Mouse (Mus musculus): ENCODE measurements around the gene Cnot9. TPM values are rescaled to one million over a fixed set of nuclear protein-coding genes. Genes with fewer than 3 reads are reported as not detected.
"Not testable (repeated sequence)": the region's sequence is repeated elsewhere in the genome, so short reads cannot be mapped to it uniquely, and the experiment has no call there.

Cnot9 gene
- 71.9 and 72.3 TPM in 2 replicates for polyA plus RNA-seq (2015; fragmentation: Nextera tagmentation; extraction: Ambion mirVana)

DNA sequence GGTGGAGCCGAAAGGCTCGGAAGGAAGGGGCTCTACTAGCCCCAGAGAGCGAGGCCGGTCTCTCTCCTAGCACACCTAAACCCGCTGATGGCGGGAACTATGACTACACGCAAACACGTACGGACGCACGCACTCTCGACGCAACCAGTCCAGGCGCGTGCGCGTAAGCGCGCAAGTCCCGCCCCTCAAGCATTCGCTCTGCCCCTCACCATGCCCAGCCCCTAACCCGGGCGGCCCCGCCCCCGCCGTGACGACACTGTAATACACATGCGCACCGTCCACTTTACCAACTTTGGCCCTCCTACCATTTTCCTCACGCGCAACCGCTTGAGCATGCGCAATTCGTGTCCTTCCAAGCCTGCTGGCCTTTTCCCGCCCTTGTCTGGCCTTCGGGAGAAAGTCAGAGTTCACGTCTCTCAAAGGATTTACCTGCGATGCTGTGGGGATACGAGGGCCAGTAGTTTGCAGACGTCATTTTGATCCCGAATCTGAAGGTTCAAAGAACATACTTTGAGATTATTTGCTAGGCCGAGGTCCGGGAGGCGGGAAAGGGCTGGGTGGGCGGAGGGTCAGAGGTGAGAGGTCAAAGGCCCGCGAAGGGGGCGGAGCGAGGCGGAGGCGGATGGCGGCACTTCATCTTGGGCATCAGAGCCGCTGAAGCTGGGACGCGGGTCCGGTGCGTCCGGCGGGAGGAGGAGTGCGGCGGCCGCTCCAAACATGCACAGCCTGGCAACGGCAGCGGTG is at the start of gene Cnot9:
Gene Cnot9, plus strand, starts transcription at position 338 of the 744 bp plus-strand sequence.
- peak within 1 kb of the TSS; percentile 96 for H3K4me3 ChIP-seq (replicated peaks)
- H3K36me3 ChIP-seq, result peaks cover 11% of the 10 kb centered on the region
- peak within 1 kb of the TSS; percentile 98 for H3K27ac ChIP-seq
- H3K4me1 ChIP-seq, result peaks cover 32% of the 10 kb centered on the region
- ATAC-seq (replicated peaks; ENCODE audit: low FRiP score), result peak; percentile 99
- H3K9ac ChIP-seq, result peak within 1 kb of the TSS; percentile 93
- H3K9me3 ChIP-seq (replicated peaks), result no peaks in the 10 kb centered on the region
- WGBS, result under 1% methylated on average over 63 of the region's 64 CpGs
- peak within 1 kb of the TSS; percentile 79 for H3K4me2 ChIP-seq
- H3K27me3 ChIP-seq, result no peaks in the 10 kb centered on the region

DNA sequence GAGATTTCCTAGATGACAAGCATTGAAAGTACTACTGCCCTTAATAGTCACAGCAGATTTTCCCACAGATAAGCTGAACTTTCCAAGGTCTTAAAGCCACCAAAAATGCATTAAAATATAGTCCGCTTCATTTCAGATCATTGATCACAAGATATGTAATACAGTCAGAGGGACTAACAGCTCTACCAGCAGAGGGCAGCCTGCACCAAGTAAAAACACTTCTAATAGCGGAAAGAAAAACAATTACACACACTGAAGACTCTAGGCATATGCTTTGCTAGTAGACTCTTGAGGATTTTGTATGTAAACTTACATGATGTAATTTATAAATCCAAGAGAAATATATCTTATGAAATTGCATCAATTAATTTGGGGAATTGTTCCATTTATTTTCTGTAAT is 45.6 kb upstream of the Cnot9 start:
- no peaks in the 10 kb centered on the region for H3K4me1 ChIP-seq
- no peak overlapping the region for H3K4me2 ChIP-seq
- no peak overlapping the region for H3K27ac ChIP-seq
- H3K36me3 ChIP-seq, result peaks cover 69% of the 10 kb centered on the region
- no peak overlapping the region for H3K4me3 ChIP-seq (replicated peaks)
- 70% methylated on average over 2 of the region's 2 CpGs for WGBS
- H3K9ac ChIP-seq, result no peak overlapping the region
- no peaks in the 10 kb centered on the region for H3K9me3 ChIP-seq (replicated peaks)
- no peaks in the 10 kb centered on the region for H3K27me3 ChIP-seq
- no peak for ATAC-seq (replicated peaks; ENCODE audit: low FRiP score)

DNA sequence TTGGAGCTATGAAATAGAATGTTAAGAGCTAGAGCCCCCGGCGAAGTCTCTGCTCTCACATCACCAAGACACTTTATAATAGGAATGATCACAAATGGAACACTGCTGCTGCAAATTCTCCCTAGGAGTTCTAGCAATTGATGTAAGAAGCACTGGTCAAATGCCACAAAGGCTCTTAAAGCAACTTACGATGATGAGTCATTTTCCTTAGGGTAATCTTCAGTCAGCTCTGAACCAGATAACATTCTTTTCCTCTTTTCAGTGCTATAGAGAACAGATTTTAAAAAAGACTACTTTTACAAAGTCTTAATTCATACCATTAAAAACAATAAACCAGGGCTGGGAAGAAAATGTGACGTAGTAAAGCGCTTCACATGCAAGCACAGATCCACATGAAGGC is 20.1 kb upstream of the Cnot9 start:
- Histone ChIP-seq H3K36me3 (peaks cover 88% of the 10 kb centered on the region), H3K27ac (no peak overlapping the region), H3K9me3 (replicated peaks) (no peaks in the 10 kb centered on the region), H3K9ac (no peak overlapping the region), H3K27me3 (no peaks in the 10 kb centered on the region), H3K4me2 (no peak overlapping the region), H3K4me3 (replicated peaks) (no peak overlapping the region), H3K4me1 (no peaks in the 10 kb centered on the region)
- 95% methylated on average over 5 of the region's 5 CpGs for WGBS
- ATAC-seq (replicated peaks; ENCODE audit: low FRiP score), result no peak

DNA sequence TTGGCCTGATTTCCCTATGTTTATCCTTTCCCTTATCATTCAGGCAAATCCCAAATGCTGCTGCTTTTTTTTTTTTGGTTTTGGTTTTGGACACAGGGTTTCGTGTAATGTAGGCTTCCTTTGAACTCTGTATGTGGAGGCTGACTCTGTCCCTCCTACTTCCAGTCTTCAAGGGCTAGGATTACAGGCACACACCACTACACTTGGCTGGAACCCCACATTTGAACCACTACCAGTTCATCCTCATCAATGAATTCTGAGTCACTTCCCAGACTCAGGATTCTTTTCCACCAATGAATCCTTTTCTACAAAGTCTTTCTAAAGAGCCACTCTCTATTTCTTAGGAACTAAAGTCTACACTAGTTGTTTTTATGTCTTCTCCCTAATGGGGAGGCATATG is 4.8 kb upstream of the Cnot9 start:
- 55% methylated on average over 1 of the region's 1 CpGs for WGBS
- H3K4me3 ChIP-seq (replicated peaks), result no peak overlapping the region

DNA sequence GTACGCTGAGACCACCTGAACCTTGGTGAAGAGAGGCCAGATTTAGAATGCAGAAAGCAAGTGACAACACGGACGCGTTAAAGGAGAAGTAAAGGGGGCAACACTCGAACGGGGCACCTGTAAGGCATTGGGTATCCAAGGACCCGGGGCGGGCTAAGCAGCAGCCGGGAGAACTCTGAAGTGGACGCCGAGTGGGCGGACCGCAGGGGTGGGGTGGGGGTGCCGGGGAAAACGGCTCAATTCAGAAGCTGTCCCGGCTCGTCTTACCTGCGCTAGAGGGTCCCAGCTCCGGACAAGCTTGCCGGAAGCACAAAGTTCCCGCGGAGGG is 501 bp upstream of the Cnot9 start:
- peak overlapping the region; percentile 81 for H3K27ac ChIP-seq
- peaks cover 11% of the 10 kb centered on the region for H3K36me3 ChIP-seq
- no peak for ATAC-seq (replicated peaks; ENCODE audit: low FRiP score)
- peak overlapping the region; percentile 84 for H3K9ac ChIP-seq
- under 1% methylated on average over 22 of the region's 22 CpGs for WGBS
- no peaks in the 10 kb centered on the region for H3K27me3 ChIP-seq
- peak overlapping the region; percentile 79 for H3K4me2 ChIP-seq
- H3K4me1 ChIP-seq, result peaks cover 32% of the 10 kb centered on the region
- H3K9me3 ChIP-seq (replicated peaks), result no peaks in the 10 kb centered on the region
- peak overlapping the region; percentile 96 for H3K4me3 ChIP-seq (replicated peaks)

More for the DNA sequence above, 4.8 kb upstream of the Cnot9 start:
- no peak overlapping the region for H3K9ac ChIP-seq
- H3K27ac ChIP-seq, result no peak overlapping the region
- H3K4me2 ChIP-seq, result no peak overlapping the region
- no peaks in the 10 kb centered on the region for H3K27me3 ChIP-seq
- no peaks in the 10 kb centered on the region for H3K9me3 ChIP-seq (replicated peaks)
- no peak for ATAC-seq (replicated peaks; ENCODE audit: low FRiP score)
- peaks cover 18% of the 10 kb centered on the region for H3K36me3 ChIP-seq
- peaks cover 7% of the 10 kb centered on the region for H3K4me1 ChIP-seq

DNA sequence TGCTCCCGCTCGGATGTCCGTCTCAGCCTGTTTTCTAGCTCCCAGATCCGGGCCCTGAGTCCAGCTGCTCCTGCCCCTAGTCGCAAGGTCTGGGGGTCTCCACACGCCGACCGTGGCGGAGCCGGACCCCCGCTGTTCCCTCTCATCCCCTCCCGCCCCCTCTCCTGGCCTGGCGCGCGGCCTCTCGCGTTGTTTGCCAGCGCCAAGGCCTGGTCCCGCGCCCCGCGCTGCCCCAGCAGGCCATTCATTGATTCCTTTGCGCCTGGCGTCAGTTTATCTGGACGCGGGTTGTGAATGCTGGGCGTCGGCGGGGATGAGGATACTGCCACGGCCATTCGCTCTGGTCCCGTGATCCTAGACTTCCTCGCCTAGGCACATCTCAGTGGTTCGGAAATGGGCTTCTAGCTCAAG is 618 bp downstream of the Cnot9 start:
- Histone ChIP-seq H3K4me3 (replicated peaks) (peak overlapping the region; percentile 96), H3K27me3 (no peaks in the 10 kb centered on the region), H3K27ac (peak overlapping the region; percentile 98), H3K4me1 (peaks cover 32% of the 10 kb centered on the region), H3K36me3 (peaks cover 11% of the 10 kb centered on the region), H3K4me2 (peak overlapping the region; percentile 75), H3K9ac (peak overlapping the region; percentile 93), H3K9me3 (replicated peaks) (no peaks in the 10 kb centered on the region)
- WGBS, result under 1% methylated on average over 34 of the region's 34 CpGs
- ATAC-seq (replicated peaks; ENCODE audit: low FRiP score), result no peak; the same call in none of the 2 replicates

DNA sequence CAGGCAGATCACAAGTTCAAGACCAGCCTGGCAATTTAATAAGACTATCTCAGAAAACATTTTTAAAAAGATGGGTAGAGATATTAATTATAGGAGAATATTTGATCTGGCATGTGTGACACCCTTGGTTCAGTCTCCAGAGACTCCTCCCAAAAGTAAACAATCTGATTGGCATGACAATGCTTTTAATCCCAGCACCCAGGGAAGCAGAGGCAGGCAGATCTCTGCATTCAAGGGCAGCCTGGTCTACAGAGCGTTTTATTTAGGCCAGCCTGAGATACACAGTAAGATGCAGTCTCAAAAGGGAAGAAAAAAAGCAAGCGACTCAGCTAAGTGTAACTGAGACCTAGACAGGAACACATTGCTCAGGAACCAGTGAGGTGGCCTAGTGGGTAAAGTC is 1.9 kb downstream of the Cnot9 start:
- Histone ChIP-seq H3K27ac (no peak overlapping the region), H3K9me3 (replicated peaks) (no peaks in the 10 kb centered on the region), H3K27me3 (no peaks in the 10 kb centered on the region), H3K4me2 (peak overlapping the region; percentile 75), H3K36me3 (peaks cover 17% of the 10 kb centered on the region), H3K4me1 (peaks cover 32% of the 10 kb centered on the region), H3K4me3 (replicated peaks) (peak overlapping the region; percentile 96), H3K9ac (0 out of 2 replicates have a peak overlapping the region, but pooled peaks have one; percentile 93)
- 98% methylated on average over 2 of the region's 2 CpGs for WGBS
- ATAC-seq (replicated peaks; ENCODE audit: low FRiP score), result no peak

DNA sequence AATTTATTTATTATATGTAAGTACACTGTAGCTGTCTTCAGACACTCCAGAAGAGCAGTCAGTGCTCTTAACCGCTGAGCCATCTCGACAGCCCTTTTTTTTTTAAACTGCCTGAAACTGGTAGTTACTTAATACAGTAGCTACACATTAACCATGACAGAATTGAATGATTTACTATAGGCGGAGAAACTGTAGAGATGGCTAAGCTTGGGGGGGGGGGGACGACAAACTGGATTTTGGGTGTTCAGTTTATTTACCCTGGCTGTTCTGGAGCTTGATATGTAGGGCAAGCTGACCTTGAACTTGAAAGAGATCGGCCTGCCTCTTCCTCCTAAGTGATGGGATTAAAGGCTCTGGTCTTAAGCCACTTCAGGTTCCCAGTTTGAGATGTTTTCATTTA is 5.4 kb downstream of the Cnot9 start:
- Histone ChIP-seq H3K9me3 (replicated peaks) (no peaks in the 10 kb centered on the region), H3K9ac (no peak overlapping the region), H3K27me3 (no peaks in the 10 kb centered on the region), H3K4me1 (peaks cover 25% of the 10 kb centered on the region), H3K4me3 (replicated peaks) (no peak overlapping the region), H3K4me2 (no peak overlapping the region), H3K27ac (no peak overlapping the region), H3K36me3 (peaks cover 42% of the 10 kb centered on the region)
- WGBS, result 90% methylated on average over 5 of the region's 5 CpGs
- ATAC-seq (replicated peaks; ENCODE audit: low FRiP score), result no peak

DNA sequence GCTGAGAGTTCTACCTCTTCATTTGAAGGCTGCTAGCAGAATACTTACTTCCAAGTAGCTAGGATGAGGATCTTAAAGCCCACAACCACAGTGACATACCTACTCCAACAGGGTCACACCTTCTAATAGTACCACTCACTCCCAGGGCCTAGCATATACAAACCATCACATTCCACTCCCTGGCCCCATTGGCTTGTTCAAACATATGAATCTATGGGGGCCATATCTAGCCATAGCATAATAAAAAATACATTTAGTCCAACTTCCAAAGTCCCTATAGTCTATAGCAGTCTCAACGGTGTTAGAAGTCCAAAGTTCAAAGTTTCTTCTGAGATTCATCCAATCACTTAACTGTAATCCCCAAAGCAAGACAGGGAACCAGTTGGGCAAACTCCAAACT is 7.1 kb downstream of the Cnot9 start:
- H3K9ac ChIP-seq; ATAC-seq (replicated peaks; ENCODE audit: low FRiP score); H3K4me2 ChIP-seq; H3K27ac ChIP-seq; H3K4me3 ChIP-seq (replicated peaks); H3K9me3 ChIP-seq (replicated peaks); H3K27me3 ChIP-seq: not testable (repeated sequence)
- peaks cover 46% of the 10 kb centered on the region for H3K36me3 ChIP-seq
- H3K4me1 ChIP-seq, result peaks cover 13% of the 10 kb centered on the region
- 96% methylated on average over 1 of the region's 1 CpGs for WGBS

DNA sequence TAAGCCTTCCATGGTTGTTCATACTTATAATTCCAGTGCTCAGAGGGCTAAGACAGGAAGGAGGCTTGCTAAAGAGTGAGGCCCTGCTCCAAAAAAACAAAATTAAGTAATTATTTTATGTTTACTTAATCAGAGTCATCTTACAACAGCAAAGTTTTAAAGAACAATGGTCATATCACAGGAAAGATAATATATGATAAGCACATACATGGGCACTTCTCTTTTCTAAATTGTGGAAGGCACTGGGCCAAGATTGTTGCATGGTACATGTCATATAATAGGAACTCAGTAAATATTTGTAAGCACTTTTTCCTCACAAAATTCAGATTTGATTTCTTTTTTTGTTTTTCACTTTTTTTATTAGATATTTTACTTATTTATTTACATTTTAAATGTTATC is 14.0 kb downstream of the Cnot9 start:
- no peaks in the 10 kb centered on the region for H3K4me1 ChIP-seq
- H3K9ac ChIP-seq, result no peak overlapping the region
- no peaks in the 10 kb centered on the region for H3K27me3 ChIP-seq
- no peak for ATAC-seq (replicated peaks; ENCODE audit: low FRiP score)
- H3K4me2 ChIP-seq, result no peak overlapping the region
- H3K9me3 ChIP-seq (replicated peaks), result no peaks in the 10 kb centered on the region
- H3K4me3 ChIP-seq (replicated peaks), result no peak overlapping the region
- peaks cover 73% of the 10 kb centered on the region for H3K36me3 ChIP-seq
- H3K27ac ChIP-seq, result no peak overlapping the region

DNA sequence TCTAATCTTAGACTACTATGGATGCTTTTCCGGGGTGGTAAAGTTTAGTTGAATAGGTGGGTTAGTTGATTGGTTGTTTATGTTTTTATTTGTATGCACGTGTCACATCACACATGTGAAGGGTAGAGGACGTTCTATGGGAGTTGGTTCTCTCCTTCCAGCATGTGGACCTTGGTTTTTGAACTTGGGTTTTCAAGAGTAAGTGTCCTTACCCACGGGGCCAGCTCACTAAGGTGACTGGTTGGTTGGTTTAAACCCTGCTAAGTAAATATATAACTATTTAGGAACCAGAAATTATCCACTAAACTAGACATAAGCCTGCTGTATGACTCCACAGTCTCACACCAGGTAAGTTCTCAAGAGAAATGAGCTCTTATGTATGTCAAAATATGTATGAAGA is 18.9 kb downstream of the Cnot9 start:
- Histone ChIP-seq H3K9ac (no peak overlapping the region), H3K36me3 (peaks cover 93% of the 10 kb centered on the region), H3K4me1 (no peaks in the 10 kb centered on the region), H3K9me3 (replicated peaks) (no peaks in the 10 kb centered on the region), H3K4me2 (no peak overlapping the region), H3K4me3 (replicated peaks) (no peak overlapping the region), H3K27ac (no peak overlapping the region), H3K27me3 (no peaks in the 10 kb centered on the region)
- 93% methylated on average over 4 of the region's 4 CpGs for WGBS
- no peak for ATAC-seq (replicated peaks; ENCODE audit: low FRiP score)

DNA sequence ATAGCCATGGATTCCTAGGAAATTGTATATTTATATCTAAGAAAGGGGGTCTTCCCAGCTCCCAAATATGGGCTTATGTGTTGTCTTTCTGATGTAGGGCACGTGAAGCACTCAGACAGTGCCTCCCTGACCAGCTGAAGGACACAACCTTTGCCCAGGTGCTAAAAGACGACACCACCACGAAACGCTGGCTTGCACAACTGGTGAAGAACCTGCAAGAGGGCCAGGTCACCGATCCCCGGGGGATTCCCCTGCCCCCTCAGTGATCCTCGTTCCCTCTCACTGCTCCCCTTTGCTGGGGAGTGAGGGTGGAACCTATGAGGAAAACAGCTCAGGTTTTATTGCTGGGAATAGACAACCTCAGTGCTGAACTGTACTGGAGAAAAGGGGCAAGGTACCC is 22.7 kb downstream of the Cnot9 start:
- H3K4me2 ChIP-seq, result no peak overlapping the region
- H3K27me3 ChIP-seq, result no peaks in the 10 kb centered on the region
- ATAC-seq (replicated peaks; ENCODE audit: low FRiP score), result no peak
- 61% methylated on average over 7 of the region's 7 CpGs for WGBS
- H3K36me3 ChIP-seq, result peaks cover 94% of the 10 kb centered on the region
- H3K4me1 ChIP-seq, result no peaks in the 10 kb centered on the region
- H3K27ac ChIP-seq, result no peak overlapping the region
- no peaks in the 10 kb centered on the region for H3K9me3 ChIP-seq (replicated peaks)
- H3K9ac ChIP-seq, result no peak overlapping the region
- no peak overlapping the region for H3K4me3 ChIP-seq (replicated peaks)

DNA sequence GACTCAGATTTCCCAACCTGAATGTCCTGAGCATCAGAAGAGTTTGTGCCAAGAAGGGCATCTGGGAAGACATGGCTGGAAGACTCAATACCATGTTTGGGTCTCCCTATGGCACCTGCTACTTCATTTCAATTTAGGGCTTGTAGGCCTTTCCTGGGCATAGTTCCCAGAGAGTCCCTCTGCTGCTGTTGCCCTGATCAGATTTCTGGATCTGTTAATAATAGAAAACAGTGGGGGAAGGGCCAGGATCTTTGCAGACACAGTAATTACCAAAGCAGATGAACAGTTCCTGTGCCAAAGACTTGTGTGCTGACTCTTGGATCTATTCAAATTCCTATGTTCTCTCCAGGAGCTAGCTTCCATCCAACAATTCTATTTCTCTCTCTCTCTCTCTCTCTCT is 32.8 kb downstream of the Cnot9 start:
- ATAC-seq (replicated peaks; ENCODE audit: low FRiP score), result no peak
- Histone ChIP-seq H3K9me3 (replicated peaks) (no peaks in the 10 kb centered on the region), H3K36me3 (no peaks in the 10 kb centered on the region), H3K9ac (no peak overlapping the region), H3K27ac (no peak overlapping the region), H3K4me1 (peaks cover 10% of the 10 kb centered on the region), H3K4me2 (no peak overlapping the region), H3K27me3 (no peaks in the 10 kb centered on the region), H3K4me3 (replicated peaks) (no peak overlapping the region)
